8 mouse cellular contexts compared by ENCODE assay signal in genomic region chr8:4678908-4679545, GRCm38 (mm10).
DNase-seq lines count a peak whose midpoint lies in the region; ATAC-seq and TF ChIP-seq lines count a peak whose summit lies in the region.

No protein-coding gene starts in this region.

- peak; percentile 41 for DNase-seq in left cerebral cortex, adult 11 months (ENCODE audit: low spot score)
- no peak for DNase-seq in left cerebral cortex, adult 2 months (ENCODE audit: extremely low spot score in 1 of 2, low spot score in 2 of 2)
- DNase-seq in T-cell, adult 2 months (ENCODE audit: low spot score), result peak; percentile 18
- DNase-seq in testis, postnatal 10 days (ENCODE audit: low spot score), result peak; percentile 54
- DNase-seq in urinary bladder, postnatal 10 days (ENCODE audit: low spot score), result no peak

- H3K27ac ChIP-seq in left cerebral cortex, adult 2 months, result no peak overlapping the region; the same call in 1 of the 2 replicates
- H3K27ac ChIP-seq in forebrain, embryonic 12.5 days, result no peak overlapping the region; the same call in 1 of the 2 replicates
- peak overlapping the region; percentile 99 for H3K27ac ChIP-seq in kidney, embryonic 16.5 days (ENCODE audit: low read length)

- no peaks in the 10 kb centered on the region for H3K36me3 ChIP-seq in forebrain, embryonic 12.5 days (replicated peaks)
- no peaks in the 10 kb centered on the region for H3K36me3 ChIP-seq in kidney, embryonic 16.5 days (ENCODE audit: insufficient read depth, low read length)

- TF ChIP-seq CTCF in left cerebral cortex, adult 2 months (IDR thresholded peaks at IDR 0.05), result no peak

- 0 out of 2 replicates have a peak, but pooled peaks cover 4% of the 10 kb centered on the region for H3K9me3 ChIP-seq in forebrain, embryonic 12.5 days
- peaks cover 14% of the 10 kb centered on the region for H3K9me3 ChIP-seq in kidney, embryonic 16.5 days (ENCODE audit: low read length)

- 80% methylated on average over 8 of the region's 8 CpGs for WGBS in forebrain, embryonic 12.5 days
- WGBS in kidney, embryonic 16.5 days, result 79% methylated on average over 8 of the region's 8 CpGs

- H3K4me1 ChIP-seq in forebrain, embryonic 12.5 days, result peaks cover 5% of the 10 kb centered on the region
- peaks cover 3% of the 10 kb centered on the region; the same call in 1 of the 2 replicates for H3K4me1 ChIP-seq in kidney, embryonic 16.5 days (ENCODE audit: insufficient read depth, low read length)

- H3K4me2 ChIP-seq in forebrain, embryonic 12.5 days, result peak overlapping the region; percentile 54
- peak overlapping the region; percentile 54 for H3K4me2 ChIP-seq in kidney, embryonic 16.5 days (replicated peaks; ENCODE audit: low read depth, low read length)

- ATAC-seq in forebrain, embryonic 12.5 days (ENCODE audit: low FRiP score), result peak; percentile 4
- no peak for ATAC-seq in kidney, embryonic 16.5 days (ENCODE audit: low FRiP score, low TSS enrichment)
- ATAC-seq in megakaryocyte progenitor cell, adult 5-6 weeks (replicated peaks; ENCODE audit: poor library complexity), result peak; percentile 0; the same call in 1 of the 2 replicates

- H3K27me3 ChIP-seq in forebrain, embryonic 12.5 days, result no peaks in the 10 kb centered on the region
- no peaks in the 10 kb centered on the region for H3K27me3 ChIP-seq in kidney, embryonic 16.5 days (ENCODE audit: insufficient read depth, low read length)

- H3K4me3 ChIP-seq in left cerebral cortex, adult 2 months, result no peak overlapping the region; the same call in 1 of the 2 replicates
- H3K4me3 ChIP-seq in forebrain, embryonic 12.5 days (replicated peaks), result peak overlapping the region; percentile 66
- peak overlapping the region; percentile 69 for H3K4me3 ChIP-seq in kidney, embryonic 16.5 days (ENCODE audit: low read length)

- no peak overlapping the region for H3K9ac ChIP-seq in forebrain, embryonic 12.5 days
- peak overlapping the region; percentile 84 for H3K9ac ChIP-seq in kidney, embryonic 16.5 days (replicated peaks; ENCODE audit: low read length)

- intact Hi-C loops in left cerebral cortex, adult 2 months (cut with DNase I), result loop anchor here (5.0 to 10.0 kb wide), 4 partner anchors 98 to 514 kb away; partner anchors contain the start of genes Evi5l and Shcbp1

Comparison
In these comparisons a context has a peak if more than half of its experiments do, and no peak if none do; other contexts are left out.
1. DNase-seq: peak in left cerebral cortex, adult 11 months (single experiment), T-cell, adult 2 months (single experiment) and testis, postnatal 10 days (single experiment); none in left cerebral cortex, adult 2 months (0 of 2) and urinary bladder, postnatal 10 days (single experiment).